Mouse (Mus musculus) ES-Bruce4 (cell line): ENCODE results near the gene Ank2. TPM values are rescaled to one million over a fixed set of nuclear protein-coding genes. Genes with fewer than 3 reads are reported as not detected.
"Not testable (repeated sequence)": the region's sequence is repeated elsewhere in the genome, so short reads cannot be mapped to it uniquely, and the experiment has no call there.

ENCODE experiments used
- H3K27ac ChIP-seq: 2 replicates; pipeline ENCODE4 v1.5.1; 2012; ENCODE audit warnings: low read length, inconsistent platforms; ENCODE audit not compliant: insufficient read depth
- H3K27me3 ChIP-seq: 2 replicates; pipeline ENCODE4 v1.6.1; 2012; ENCODE audit warnings: mild to moderate bottlenecking, low read length, inconsistent platforms; ENCODE audit not compliant: control insufficient read depth, poor library complexity, insufficient read depth, severe bottlenecking
- H3K36me3 ChIP-seq: 2 replicates; pipeline ENCODE4 v1.6.1; 2012; ENCODE audit warnings: inconsistent platforms, mild to moderate bottlenecking, low read length, moderate library complexity; ENCODE audit not compliant: control insufficient read depth, poor library complexity, insufficient read depth, severe bottlenecking
- H3K4me1 ChIP-seq: one replicate; pipeline ENCODE4 v1.8.1; 2011; ENCODE audit warnings: low read length; ENCODE audit not compliant: control insufficient read depth, insufficient read depth
- H3K4me3 ChIP-seq: 2 replicates; pipeline ENCODE4 v1.5.1; 2011; ENCODE audit warnings: low read depth, mild to moderate bottlenecking, low read length
- H3K9ac ChIP-seq: 2 replicates; pipeline ENCODE4 v1.6.1; 2012; ENCODE audit warnings: low read depth, mild to moderate bottlenecking, inconsistent platforms; ENCODE audit not compliant: poor library complexity, severe bottlenecking
- H3K9me3 ChIP-seq: replicated peaks from 2 replicates; pipeline ENCODE4 v1.6.1; 2012; ENCODE audit warnings: mild to moderate bottlenecking, low read length, inconsistent platforms; ENCODE audit not compliant: control insufficient read depth, poor library complexity, insufficient read depth, severe bottlenecking
- CTCF ChIP-seq: IDR thresholded peaks from one replicate; pipeline ENCODE4 v1.8.1; 2011; ENCODE audit warnings: low read depth, low read length
- EP300 ChIP-seq: IDR thresholded peaks from 2 replicates; pipeline ENCODE4 v1.6.1; 2011; ENCODE audit warnings: low read depth, low read length; ENCODE audit not compliant: insufficient read depth
- POLR2A ChIP-seq: IDR thresholded peaks from one replicate; pipeline ENCODE4 v1.8.1; 2011; ENCODE audit warnings: low read length; ENCODE audit not compliant: insufficient read depth
- polyA plus RNA-seq: library from polyadenylated mRNA; stranded (reverse); fragments of >200 nt; gene quantifications from 2 replicates; pipeline ENCODE4 v1.2.4, GENCODE M21; 2011; ENCODE audit warnings: low read depth; ENCODE audit not compliant: missing spikeins, insufficient read depth, insufficient read length

Ank2 gene
- polyA plus RNA-seq, 1 experiment: 29.9 TPM

DNA sequence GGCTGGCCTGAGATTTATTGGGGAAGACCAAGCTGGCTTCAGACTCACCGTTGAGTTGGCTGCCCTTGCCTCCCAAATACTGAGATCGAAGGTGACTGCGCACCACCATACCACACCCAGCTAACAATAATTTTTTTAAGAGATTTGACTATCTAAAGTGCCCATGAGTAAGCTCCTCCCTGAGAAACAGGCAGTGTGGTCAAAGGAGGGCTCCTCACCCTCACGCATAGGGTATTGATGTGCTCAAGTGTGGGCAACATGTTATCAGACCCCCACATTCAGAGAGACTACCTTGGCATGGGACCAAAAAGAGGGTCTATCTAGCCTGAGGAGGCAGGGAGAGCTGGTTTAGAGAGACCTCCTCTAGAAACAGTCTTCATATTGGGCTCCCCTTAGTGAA lies 92.3 kb downstream of the Ank2 start:
- no peaks in the 10 kb centered on the region for H3K27me3 ChIP-seq
- H3K9me3 ChIP-seq: no peaks in the 10 kb centered on the region
- no peak overlapping the region for H3K27ac ChIP-seq
- no peak overlapping the region for H3K4me3 ChIP-seq
- H3K4me1 ChIP-seq: peaks cover 2% of the 10 kb centered on the region
- H3K9ac ChIP-seq: no peak overlapping the region
- TF ChIP-seq CTCF: no peak
- TF ChIP-seq EP300: no peak
- no peak for TF ChIP-seq POLR2A
- no peaks in the 10 kb centered on the region for H3K36me3 ChIP-seq

DNA sequence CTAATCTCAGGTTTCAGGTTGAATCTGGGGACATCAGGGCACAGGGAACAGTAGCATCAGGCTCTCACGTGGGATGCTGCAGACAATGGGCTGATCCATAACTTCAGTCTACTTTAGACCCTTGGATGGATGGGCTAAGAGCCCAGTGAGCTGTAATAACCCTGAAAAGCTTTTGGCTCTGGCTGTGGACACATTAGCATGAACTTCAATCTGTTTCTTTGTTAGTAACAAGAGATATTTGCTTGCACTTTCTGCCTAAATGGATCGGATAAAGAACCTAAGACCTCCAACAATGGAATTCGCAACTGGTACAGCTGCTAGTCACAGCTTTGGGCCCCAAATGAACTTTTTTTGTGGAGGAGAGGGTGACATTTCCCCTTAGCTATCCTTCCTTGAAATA lies 94.8 kb downstream of the Ank2 start:
- Histone ChIP-seq H3K9ac (no peak overlapping the region), H3K4me3 (no peak overlapping the region), H3K27ac (no peak overlapping the region), H3K36me3 (no peaks in the 10 kb centered on the region), H3K4me1 (peaks cover 2% of the 10 kb centered on the region), H3K27me3 (no peaks in the 10 kb centered on the region; the same call in 1 of the 2 replicates), H3K9me3 (no peaks in the 10 kb centered on the region)
- TF ChIP-seq EP300 (no peak), CTCF (no peak), POLR2A (no peak)

GRCm38 (mm10) chr3:127400976-127401375 lies 98.2 kb downstream of the Ank2 start:
- H3K4me3 ChIP-seq: no peak overlapping the region
- H3K27ac ChIP-seq: no peak overlapping the region
- no peaks in the 10 kb centered on the region for H3K9me3 ChIP-seq
- no peak overlapping the region for H3K9ac ChIP-seq
- no peaks in the 10 kb centered on the region; the same call in 1 of the 2 replicates for H3K27me3 ChIP-seq
- H3K36me3 ChIP-seq: no peaks in the 10 kb centered on the region
- TF ChIP-seq CTCF: no peak
- no peaks in the 10 kb centered on the region for H3K4me1 ChIP-seq

DNA sequence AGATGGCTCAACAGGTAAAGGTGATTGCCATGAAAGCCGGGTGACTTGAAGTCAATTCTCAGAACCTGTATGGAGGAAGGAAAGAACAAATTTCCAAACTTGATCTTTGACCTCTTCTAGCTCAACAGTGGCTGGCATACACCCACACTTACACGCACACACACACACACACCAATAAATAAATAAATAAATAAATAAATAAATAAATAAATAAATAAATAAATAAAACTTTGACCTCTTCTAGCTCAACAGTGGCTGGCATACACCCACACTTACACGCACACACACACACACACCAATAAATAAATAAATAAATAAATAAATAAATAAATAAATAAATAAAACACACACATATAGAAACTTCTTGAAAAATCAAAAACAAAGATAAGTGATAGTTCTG lies 98.7 kb downstream of the Ank2 start:
- H3K27me3 ChIP-seq, H3K4me1 ChIP-seq, H3K9me3 ChIP-seq, H3K27ac ChIP-seq, H3K36me3 ChIP-seq, H3K4me3 ChIP-seq, H3K9ac ChIP-seq: not testable (repeated sequence)

DNA sequence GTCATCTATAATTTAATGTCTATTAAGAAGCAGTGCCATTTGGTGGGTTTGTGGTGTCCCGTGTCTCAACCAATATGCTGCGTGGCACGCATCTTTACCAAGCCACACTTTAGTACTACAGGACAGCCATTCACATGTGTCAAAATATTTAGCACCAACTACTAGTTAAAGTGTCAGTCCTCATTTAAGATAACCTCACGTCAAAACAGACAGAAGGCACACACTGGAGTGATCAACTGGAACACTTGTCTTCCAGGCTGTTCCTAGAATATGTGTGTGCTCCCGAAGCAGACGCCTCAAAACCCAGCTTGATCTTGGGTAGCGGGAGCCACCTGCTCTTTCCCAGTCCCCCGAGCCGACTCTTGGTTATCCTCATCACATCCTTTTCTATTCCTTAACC lies 101.4 kb downstream of the Ank2 start:
- Histone ChIP-seq H3K27ac (no peak overlapping the region), H3K27me3 (no peaks in the 10 kb centered on the region; the same call in 1 of the 2 replicates)
- no peak for TF ChIP-seq POLR2A
- no peak for TF ChIP-seq CTCF
- TF ChIP-seq EP300: no peak

GRCm38 (mm10) chr3:127395202-127395601 lies 103.9 kb downstream of the Ank2 start:
- no peaks in the 10 kb centered on the region for H3K4me1 ChIP-seq

More for the DNA sequence above, 101.4 kb downstream of the Ank2 start:
- Histone ChIP-seq H3K9me3 (no peaks in the 10 kb centered on the region), H3K36me3 (no peaks in the 10 kb centered on the region), H3K9ac (no peak overlapping the region), H3K4me1 (no peaks in the 10 kb centered on the region), H3K4me3 (no peak overlapping the region)

More at GRCm38 (mm10) chr3:127395202-127395601, 103.9 kb downstream of the Ank2 start:
- TF ChIP-seq EP300 (no peak), CTCF (no peak), POLR2A (no peak)
- Histone ChIP-seq H3K4me3 (no peak overlapping the region), H3K9me3 (no peaks in the 10 kb centered on the region), H3K27me3 (no peaks in the 10 kb centered on the region; the same call in 1 of the 2 replicates), H3K27ac (no peak overlapping the region), H3K9ac (no peak overlapping the region), H3K36me3 (no peaks in the 10 kb centered on the region)
